Mouse (Mus musculus): ENCODE data around the gene Ccr7.

Ccr7 gene

DNA sequence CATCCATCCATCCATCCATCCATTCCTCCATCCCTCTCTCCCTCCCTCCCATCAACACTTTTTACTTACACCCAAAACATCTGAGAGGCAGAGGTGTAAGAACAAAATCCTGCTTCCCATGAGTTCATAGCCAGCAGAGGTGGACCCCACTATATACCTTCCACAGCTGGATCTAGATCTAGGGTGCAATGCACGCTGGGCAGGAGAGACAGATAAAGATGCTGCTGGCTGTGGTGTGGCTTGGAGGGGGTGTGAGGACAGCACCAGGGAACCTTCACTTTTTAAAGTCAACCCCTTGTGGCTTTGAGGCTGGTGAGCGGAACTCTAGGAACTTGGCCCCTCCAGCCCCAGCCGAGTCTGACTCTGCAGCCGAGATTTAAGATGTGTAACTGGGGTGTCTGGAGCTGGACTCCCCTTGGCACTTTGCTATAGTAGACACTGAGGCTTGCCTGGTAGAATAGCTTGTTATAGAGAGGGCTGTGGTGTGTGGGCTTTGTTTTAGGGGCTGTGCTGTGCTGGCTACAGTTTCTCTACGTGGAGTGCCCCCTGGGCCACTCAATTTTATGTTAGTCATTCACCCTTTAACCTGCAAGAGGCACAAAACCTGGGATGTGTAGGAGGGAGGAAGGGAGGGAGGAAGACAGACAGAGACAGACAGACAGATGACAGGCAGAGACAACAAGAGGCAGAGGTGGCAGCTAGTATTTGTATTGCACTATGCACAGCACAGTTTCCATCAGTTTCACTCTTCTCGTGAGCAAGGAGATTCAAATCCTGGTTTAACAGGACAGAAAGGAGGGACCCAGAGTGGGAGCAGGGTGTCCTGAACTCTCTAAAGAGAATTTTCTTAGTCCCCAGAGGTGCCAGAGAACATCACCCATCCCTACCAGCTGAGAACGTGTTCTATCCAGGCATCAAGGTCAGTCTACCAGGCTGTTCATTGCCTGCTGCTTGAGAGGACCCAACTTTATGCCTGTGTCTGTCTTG is 817 bp downstream of the Ccr7 start:
- no peak for DNase-seq (ENCODE audit: low spot score)

DNA sequence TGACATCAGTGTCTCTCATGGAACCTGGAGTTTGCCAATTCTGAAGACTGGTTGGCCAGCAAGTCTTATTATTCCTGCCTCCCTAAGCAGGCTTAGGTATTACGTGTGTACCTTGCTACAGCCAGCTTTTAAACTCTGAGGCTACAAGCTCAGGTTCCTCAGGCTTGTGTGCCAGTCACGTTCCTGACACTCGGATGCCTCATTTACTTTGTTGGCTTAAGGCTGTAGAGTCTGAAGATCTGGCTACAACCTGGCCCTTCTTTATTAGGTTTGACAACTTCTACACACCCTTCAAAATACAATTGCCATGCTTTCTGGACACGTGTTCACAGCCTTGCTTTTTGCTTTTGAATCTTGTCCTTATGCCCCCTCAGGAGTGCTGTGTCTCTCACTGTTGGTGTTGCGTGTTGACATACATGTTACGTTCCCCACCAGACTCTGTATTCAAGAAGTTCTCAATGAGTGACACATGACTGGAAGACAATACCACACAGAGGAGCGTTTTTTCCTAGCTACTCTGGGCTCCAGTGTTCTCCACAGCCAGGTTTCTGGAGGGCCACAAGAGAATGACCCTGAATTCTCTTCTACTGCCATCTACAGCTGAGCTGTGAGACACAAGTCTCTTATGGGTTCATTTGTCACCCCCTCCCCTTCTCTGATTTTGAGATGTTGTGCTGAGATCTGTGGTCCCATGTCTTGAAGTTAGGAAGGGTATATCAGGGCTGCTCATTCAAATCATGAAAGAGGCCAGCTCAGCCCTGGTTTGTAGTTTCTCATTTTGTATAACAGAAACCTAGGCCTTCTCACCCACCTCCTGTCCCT is 2.3 kb downstream of the Ccr7 start:
- no peak for DNase-seq (ENCODE audit: low spot score)

DNA sequence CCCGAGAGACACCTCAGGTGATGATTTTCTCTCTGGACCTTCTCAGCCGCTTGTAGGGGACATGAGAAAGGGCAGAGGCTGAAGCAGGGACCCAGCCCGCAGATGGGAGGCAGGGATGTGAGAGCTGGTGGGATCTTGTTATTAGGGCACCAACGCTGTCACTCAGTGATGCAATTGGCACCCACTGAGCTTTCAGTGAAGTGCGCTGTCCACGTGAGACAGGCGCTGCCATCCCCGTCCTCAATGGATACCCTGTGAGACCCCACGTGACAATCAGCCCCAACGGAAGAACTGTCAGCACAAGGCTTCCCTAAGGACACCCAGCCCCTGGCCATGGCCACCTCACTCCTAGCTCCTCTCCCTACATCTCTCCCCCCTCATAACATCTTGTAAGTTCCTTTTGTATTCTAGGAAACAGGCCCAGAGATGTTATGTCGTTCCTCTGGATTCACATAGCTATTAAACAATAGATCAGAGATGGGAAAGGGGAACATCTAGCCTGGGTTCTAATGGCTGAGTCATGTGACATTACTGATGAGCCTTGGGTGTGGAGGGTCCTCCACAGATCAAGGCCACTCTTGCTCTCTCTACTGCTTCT is 3.4 kb downstream of the Ccr7 start:
- no peak for DNase-seq (ENCODE audit: low spot score)

DNA sequence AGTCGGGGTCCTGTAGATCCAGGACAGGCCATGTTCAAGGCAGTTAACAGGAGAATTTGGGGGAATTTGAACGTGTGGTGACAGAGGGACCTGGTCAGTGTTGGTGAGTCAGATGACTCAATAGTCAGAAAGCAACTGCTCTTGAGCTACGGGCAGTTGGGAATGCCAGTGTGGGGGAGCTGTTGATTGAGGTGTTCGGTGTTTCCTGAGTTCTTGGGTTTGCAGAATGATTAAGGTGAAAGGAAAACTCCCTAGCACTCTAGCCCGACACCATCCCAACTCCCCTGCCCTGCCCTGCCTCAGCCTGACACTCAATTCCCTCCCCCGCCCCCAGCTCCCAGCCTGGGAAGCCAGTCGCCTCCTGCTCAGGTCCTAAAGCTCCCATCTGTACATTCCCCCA is 4.0 kb downstream of the Ccr7 start:
- no peak for DNase-seq (ENCODE audit: low spot score)

DNA sequence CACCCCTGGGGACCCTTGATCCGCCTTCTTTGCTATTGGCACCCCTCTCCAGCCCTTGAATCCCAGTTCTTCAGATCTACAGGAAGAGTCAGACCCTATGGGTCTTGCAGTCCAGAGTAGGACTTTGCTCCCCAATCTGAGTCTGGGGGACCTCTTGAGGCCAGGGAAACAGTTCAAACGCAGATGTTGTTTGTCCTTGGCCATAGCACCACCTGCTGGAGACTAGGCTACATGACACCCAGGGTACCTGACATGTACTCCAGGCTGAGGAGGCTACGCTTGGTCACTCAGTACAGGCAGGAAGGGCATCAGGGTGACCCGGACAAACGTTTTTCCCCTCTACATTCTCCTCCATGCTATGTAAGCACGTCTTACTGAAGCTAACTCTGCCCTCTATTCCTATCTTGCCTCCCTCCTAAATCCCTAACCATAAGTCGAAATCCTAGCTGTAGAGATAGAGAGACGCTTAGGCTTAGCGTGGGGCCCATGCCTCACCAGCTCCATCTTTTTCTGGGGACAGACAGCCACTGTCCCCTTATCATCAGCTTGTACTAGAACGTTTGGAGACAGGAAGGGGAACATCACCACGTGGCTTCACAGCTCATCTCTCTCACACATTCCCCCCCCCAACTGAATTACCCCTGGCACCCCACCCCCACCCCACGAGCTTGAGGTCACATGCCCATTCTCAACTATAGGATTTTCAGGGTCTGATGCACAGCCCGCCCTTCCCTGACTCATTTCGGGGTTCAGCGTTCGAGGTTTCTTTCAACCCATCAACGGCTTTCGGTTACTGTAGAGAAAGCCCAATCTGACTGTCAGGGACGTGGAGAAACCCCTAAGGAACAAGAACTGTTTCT is 4.7 kb downstream of the Ccr7 start:
- DNase-seq (ENCODE audit: low spot score) = peak; percentile 76

DNA sequence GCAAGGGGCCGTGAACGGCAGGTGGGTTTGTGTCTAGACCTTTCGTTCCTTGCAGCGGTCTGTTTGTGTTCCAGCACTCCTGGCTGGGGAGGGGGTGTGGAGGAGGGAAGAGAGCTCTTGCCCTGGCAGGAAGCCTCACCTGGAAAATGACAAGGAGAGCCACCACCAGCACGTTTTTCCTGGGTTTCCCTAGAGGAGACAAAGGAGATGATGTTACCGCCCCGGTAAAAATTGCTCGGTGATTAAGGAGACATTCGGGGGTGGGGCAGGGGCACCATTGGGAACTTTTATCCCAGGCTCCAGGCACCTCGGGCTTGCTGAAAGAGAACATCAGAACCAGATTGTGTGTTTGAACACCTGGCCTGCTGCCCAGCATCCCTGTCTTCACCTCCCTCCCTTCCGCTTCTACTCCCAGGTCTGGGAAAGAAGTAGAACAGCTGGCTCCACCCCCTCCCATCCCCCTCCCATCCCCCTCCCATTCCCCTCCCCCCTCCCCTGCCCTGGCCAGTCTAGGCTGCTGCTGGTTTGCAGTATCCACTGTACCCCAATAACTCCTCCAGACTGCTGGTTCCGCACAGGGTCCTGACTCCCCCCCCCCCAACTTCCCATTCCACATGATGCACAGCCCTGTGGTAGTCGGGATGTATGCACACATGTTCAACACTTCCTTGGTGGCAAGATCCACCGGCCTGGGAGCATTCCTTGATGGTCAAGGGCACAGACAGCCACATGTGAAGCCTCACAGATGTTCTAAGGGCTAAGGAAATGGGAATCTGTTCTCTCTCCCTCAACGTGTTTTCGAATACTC is 5.8 kb downstream of the Ccr7 start:
- DNase-seq (ENCODE audit: low spot score) = no peak

DNA sequence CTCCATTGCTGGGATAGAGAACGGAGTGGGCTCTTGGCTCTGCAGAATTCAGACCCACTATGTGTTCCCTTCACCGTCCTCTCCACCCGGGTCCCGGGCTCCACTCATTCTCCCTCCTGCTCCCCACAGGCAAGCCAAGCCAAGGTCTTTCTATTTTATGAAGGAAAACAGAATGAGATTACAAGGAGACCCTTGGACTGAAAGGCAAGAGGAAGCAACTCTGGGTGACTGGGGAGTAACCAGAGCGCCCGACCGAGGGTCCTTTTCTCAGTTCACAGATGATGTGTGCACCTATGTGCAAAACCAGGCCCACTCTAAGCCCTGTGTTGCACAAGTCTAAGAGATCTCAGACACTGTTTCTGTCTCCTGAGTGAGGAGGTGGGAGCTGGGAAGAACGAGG is 6.5 kb downstream of the Ccr7 start:
- no peak for DNase-seq (ENCODE audit: low spot score)

DNA sequence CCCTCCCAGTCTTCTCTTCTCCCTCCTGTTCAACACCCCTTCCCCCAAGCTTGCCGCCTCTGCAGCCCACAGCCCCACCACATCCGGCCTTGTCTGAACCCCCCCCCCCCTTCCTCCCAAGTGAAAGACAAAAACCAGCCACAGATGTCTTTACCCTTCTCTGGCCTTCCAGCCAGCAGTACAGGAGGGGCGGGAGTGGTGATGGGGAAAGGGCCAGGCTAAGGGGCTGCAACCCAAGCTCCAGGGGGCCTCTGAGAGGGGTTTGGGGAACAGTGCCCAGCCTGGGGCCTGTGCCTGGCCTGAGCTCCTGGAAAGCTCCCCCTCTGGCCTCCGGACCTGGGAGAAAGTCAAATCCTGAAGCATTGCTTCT is 7.0 kb downstream of the Ccr7 start:
- no peak for DNase-seq (ENCODE audit: low spot score)

DNA sequence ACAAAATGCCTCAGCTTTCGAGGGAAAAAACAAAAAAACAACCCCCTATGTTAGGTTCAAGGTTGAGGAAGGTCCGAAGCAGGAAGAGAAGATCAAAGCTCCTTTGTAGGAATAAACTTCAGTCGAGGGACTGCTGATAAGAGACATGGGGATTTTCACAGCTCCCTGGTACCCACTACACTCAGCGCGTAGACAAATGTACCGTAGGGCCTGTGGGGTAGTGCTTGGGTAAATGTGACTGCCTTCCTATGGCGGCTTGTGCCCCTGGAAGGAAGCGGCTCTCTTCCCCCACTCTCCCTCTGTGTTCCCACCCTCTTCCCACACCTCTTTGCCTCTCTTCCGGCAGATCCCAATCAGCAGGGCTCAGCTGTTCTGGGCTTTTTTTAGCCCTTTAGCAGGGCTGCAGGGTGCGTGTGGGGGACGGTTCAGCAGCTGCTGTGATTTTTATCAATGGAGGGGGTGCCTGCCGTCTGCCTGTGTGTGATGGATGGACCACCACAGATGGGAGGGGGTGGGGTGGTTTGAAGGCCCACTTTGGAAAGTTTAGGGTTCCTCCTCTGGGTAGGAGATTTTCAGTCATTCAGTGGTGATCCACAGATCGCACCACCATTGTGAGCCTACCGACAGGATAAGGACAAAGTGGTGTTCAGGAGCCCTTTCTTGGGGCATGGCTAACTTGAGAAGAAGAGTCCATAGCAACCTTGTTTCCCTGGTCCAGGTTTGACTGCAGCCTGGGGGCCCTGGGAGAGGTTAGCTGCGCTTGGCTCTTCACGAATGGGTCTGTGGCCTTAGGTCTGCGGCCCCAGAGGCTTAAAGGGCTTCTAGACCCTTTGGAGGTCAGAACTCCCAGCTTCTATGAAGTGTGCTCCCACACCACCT is 7.6 kb downstream of the Ccr7 start:
- DNase-seq (ENCODE audit: low spot score) = no peak

DNA sequence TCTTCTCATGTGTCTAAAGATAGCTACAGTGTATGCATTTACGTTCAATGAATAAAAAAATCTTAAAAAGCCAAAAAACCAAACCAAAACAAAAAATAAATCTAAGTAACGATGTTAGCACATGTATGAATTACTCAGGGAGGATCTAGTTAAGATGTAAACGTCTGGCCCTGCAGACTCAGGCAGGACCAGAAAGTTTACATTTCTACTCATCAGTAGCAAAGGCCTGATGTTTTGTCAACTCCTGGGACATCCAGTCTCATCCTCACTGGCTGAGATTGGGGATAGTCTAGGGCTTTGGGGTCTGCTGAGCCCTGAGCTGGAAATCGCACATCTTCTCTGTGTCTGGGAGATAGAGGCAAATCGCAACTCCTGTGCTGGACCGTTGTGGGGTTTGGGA is 8.3 kb downstream of the Ccr7 start:
- DNase-seq (ENCODE audit: low spot score) = no peak

DNA sequence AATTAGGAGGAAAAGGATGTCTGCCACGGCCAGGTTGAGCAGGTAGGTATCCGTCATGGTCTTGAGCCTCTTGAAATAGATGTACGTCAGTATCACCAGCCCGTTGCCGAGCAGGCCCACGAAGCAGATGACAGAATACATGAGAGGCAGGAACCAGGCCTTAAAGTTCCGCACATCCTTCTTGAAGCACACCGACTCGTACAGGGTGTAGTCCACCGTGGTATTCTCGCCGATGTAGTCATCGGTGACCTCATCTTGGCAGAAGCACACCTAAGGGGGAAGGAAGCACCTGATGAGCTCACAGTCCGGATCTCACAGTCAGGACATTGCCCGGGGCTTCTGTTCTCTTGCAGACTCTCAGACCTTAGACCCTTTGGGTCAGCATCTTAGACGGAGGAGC is 9.1 kb downstream of the Ccr7 start:
- DNase-seq (ENCODE audit: low spot score) = no peak

DNA sequence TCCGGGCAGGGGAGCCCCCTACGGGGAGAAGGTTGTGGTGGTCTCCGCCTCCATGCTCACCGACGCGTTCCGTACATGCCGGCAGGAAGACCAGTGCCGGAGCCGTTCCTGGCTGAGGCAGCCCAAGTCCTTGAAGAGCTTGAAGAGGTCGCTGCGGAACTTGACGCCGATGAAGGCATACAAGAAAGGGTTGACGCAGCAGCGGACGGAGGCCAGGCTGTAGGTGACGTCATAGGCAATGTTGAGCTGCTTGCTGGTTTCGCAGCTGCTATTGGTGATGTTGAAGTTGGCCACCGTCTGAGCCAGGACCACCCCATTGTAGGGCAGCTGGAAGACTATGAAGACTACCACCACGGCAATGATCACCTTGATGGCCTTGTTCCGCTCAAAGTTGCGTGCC is 9.9 kb downstream of the Ccr7 start:
- DNase-seq (ENCODE audit: low spot score) = no peak

DNA sequence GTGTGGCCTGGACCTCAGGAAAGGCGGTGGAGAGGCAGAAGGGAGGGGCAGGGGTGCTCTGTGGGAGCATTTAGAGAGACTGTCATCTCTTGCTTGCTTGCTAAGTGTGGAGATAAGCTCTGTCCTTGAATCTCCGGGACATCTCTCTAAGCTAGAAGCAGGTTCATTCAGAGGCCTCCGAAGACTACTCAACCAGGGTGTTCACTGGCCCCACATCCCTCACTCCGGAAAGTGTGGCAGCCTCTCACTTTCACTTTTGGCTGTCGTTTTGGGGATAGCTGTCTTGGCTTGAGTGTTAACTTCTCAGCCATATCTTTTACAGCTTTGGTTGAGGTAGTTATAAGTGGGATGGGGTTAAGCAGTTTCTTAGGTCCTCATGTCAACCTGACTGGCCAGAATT is 10.4 kb downstream of the Ccr7 start:
- no peak for DNase-seq (ENCODE audit: low spot score)

DNA sequence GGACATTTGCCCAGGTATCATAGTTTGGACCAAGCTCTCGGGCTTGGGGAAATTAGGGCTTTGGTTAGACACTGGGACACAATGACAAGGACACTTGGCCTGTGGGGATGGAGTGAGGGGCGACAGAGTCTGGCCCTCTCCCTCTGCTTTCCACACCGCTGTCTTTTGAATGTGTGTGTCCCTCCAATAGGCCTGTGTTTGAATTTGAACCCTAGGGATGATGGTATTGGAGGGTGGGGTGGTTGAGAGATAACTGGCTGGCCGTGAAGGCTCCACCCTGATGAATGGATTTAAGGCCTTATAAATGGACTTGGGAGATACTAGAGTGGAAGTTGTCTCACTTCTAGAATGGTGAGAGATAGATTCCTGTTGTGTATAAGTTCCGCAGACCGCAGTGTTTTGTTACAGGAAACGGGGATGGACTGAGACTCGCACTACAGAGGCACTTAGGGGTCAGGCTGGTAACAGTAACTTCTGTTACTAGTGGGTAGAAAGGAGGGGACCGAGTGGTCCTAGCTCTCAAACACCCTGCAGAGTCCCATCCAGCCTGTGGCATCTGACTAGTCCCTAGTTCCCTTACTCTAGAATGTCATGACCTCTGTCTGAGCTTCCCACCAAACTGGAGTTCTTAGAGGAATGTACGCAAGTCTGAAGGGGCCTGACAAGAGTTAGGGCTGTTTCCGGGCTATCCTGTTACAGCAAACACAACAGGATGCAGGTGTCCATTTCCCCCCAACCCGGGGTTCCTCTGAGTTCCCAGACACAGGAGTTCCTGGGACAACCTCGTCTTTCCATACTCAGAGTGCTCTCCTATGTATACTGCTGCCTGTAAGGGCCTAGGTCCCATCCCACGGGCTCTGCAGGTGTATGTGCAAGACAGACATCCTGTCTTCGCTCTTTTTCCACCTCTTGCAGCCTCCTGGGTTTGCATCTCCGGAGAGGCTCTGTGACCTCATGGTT is 11.5 kb downstream of the Ccr7 start:
- no peak for DNase-seq (ENCODE audit: low spot score)

DNA sequence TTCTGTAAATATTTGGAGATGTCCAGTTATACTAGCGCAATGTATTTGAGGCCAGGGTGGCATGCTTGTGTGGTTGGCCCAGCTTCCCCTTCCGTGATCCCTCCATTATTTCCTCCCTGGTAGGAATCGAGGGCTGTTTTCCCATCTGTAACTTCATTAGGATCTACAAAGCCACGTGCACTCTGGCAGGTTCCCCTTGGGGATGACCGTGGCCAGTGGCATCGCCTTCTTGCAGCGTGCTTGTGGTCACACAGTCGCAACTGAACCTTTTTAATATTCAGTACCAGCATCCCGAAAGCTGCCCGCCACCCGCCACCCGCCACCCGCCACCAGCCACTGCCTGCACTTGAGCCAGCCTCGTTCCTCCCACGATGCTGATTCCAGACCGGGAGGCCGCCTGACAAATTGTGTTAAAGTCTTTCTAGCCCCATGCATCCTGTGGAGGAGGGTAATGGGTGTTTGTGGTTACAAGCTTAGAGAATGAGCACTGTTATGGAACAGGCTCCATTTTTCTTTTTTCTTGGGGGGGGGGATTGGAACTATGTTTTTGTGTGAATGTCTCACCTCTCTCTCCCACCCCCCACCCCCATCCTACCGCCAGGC is 12.3 kb downstream of the Ccr7 start:
- no peak for DNase-seq (ENCODE audit: low spot score)

DNA sequence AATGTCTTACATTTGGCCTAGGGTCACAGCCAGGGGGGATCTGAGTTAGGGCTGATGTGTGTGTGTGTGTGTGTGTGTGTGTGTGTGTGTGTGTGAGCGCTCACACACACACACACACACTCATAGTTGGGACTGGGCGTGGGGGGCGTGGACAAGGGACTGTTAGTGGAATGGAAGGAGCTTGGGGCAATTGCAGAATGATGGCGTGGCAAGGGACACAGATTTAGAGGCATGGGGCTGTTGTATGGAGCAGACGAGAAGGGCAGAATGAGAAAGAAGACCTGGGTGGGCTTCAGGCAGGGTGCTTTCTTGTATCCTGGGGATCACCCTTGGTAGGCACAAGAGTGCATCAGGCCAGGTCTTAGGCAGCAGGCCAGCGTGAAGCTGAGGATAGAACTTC is 12.8 kb downstream of the Ccr7 start:
- no peak for DNase-seq (ENCODE audit: low spot score)

DNA sequence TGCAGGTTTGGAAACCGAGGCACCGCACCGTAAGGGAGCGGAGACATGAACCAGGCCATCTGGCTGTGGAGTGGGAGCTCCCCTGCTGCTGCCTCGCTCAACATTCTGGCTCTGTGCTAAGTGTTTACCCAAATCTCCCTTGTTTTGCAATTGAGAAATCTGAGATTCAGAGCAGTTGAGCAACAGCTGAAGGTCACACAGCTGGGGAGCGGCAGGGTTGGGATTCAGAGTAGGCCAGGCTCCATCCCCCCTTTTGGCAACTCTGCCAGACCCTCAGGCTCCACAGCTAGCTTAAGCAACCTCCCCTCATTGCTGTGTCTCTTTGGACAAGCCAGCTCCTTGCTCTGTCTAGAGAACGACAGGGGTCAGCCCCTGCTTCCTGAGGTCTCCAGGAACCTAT is 13.3 kb downstream of the Ccr7 start:
- peak; percentile 77 for DNase-seq (ENCODE audit: low spot score)

DNA sequence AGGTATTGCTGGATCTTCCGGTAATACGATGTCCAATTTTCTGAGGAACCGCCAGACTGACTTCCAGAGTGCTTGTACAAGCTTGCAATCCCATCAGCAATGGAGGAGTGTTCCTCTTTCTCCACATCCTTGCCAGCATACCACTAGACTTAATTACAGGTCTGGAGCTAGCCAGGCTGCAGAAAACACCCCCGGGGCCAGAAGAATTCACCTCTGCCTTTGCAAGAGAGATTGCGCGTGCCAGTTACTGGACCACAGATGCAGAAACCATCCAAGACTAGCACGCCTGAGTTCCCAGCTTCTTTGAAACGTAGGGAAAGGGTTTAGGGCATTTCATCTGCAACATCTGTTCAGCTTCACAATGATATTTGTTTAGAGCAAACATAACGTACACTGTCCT is 15.9 kb downstream of the Ccr7 start:
- DNase-seq (ENCODE audit: low spot score) = no peak

Data from ovary, postnatal 36 days (tissue).